Mouse (Mus musculus): ENCODE data around the gene Slc35e2. TPM values are rescaled to one million over a fixed set of nuclear protein-coding genes. Genes with fewer than 3 reads are reported as not detected.

Gene Slc35e2
- total RNA-seq (2014; rRNA removed): 72.0 and 77.2 TPM in 2 replicates
- 11.1 and 13.2 TPM in 2 replicates for polyA plus RNA-seq (2015; fragmentation: Nextera tagmentation; extraction: Ambion mirVana)

DNA sequence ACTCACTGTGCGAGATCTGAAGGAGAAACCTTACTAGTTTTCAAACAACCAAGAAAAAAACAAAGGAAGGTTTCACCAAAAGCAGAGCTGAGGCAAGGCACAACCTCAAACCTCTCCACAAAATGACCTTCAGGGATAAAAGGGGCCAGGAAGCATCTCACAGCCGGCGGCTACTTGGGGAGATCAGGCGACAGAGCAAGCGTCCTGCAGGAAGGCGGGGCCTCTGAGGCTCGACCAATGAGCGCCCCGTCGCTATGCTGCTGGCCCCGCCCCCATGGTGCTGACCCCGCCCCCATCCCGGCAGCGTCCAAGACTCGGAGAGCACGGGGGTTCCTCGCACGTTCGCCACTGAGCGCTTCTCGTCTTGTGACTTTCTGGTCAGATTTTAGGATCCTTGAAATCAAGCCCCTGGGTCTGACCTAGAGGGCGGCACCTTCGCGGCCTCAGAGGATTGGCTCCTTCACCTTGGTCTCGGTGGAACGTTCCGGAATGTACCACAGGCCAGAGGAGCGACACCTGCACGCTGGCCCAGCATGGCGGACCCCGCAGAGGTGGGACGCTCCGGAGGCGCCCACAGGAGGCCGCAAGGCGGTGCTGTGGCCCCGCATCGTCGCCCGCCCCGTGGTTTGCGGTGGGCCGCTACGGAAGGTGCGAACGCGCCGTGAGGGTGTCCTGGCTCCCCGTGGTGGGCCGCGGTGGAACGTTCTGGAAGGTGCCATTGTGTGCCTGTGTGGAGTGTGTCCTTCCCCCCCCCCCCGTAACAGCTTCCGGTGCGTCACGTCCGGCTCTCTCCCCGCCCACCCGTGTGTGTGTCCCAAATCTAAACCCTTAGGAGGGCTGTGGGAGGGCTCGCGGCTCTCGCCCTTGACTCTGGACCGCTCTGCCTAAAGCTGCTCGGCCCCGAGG, at the start of gene Slc35e2:
Slc35e2 (plus strand) TSS at position 326 of the 906 bp plus-strand sequence.
- no peak for TF ChIP-seq CTCF (IDR thresholded peaks at IDR 0.05; ENCODE audit: low read depth)
- DNase-seq (ENCODE audit: low spot score) (peak; percentile 96), ATAC-seq (peak; percentile 96)
- Histone ChIP-seq H3K27me3 (ENCODE audit: insufficient read depth, low read length) (no peaks in the 10 kb centered on the region), H3K4me1 (ENCODE audit: insufficient read depth, low read length) (0 out of 2 replicates have a peak, but pooled peaks cover 4% of the 10 kb centered on the region), H3K27ac (peak within 1 kb of the TSS; percentile 100), H3K4me2 (ENCODE audit: low read depth, low read length) (peak within 1 kb of the TSS; percentile 92), H3K9ac (replicated peaks; ENCODE audit: low read length) (peak within 1 kb of the TSS; percentile 96), H3K36me3 (ENCODE audit: insufficient read depth, low read length) (no peaks in the 10 kb centered on the region), H3K4me3 (ENCODE audit: low read length) (peak within 1 kb of the TSS; percentile 96), H3K9me3 (ENCODE audit: low read length) (no peaks in the 10 kb centered on the region)
- under 1% methylated on average over 65 of the region's 65 CpGs for WGBS

DNA sequence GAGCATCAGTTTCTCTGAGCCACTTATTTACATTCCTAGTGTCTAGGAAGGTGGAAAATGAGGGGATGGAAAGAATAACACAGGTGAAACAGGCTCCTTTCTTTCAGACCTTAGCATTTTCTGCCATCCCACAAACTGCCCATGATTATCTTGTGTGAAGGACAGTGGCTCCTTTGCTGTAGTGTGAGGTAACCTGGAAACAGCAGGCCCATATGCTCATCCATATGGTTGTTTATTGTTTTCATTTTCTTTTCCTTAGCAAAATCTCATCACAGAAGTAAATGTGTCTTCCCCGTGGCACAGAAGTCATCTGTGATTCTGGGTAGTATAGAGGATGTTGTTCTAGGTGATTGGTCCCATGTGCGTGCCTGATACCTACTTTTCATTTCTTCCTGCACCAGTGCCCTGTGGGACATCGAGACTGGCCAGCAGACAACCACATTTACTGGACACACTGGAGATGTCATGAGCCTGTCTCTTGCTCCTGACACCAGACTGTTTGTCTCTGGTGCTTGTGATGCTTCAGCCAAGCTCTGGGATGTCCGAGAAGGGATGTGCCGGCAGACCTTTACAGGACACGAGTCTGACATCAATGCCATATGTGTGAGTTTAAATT, 48.2 kb upstream of the Slc35e2 start:
- H3K9me3 ChIP-seq (ENCODE audit: low read length): no peaks in the 10 kb centered on the region
- H3K9ac ChIP-seq (replicated peaks; ENCODE audit: low read length): no peak overlapping the region
- H3K27ac ChIP-seq: no peak overlapping the region
- ATAC-seq: no peak
- no peak overlapping the region for H3K4me2 ChIP-seq (ENCODE audit: low read depth, low read length)
- DNase-seq (ENCODE audit: low spot score): no peak
- peaks cover 43% of the 10 kb centered on the region for H3K36me3 ChIP-seq (ENCODE audit: insufficient read depth, low read length)
- 86% methylated on average over 6 of the region's 6 CpGs for WGBS
- H3K4me1 ChIP-seq (ENCODE audit: insufficient read depth, low read length): no peaks in the 10 kb centered on the region
- TF ChIP-seq CTCF (IDR thresholded peaks at IDR 0.05; ENCODE audit: low read depth): no peak
- H3K4me3 ChIP-seq (ENCODE audit: low read length): no peak overlapping the region
- H3K27me3 ChIP-seq (ENCODE audit: insufficient read depth, low read length): no peaks in the 10 kb centered on the region

DNA sequence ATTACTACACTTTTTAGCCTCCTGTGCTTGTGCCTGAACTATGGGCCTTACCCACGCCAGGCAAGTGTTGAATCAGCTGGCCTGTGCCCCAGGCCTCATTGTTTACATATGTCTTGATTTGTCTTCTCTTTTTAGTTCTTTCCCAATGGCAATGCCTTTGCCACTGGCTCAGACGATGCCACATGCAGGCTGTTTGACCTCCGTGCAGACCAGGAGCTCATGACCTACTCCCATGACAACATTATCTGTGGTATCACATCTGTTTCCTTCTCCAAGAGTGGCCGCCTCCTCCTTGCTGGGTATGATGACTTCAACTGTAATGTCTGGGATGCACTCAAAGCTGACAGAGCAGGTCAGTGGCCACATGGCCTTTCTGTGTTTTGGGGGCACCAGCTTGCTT, 46.3 kb upstream of the Slc35e2 start:
- no peaks in the 10 kb centered on the region for H3K4me1 ChIP-seq (ENCODE audit: insufficient read depth, low read length)
- H3K9ac ChIP-seq (replicated peaks; ENCODE audit: low read length): no peak overlapping the region
- H3K27ac ChIP-seq: no peak overlapping the region
- ATAC-seq: no peak
- DNase-seq (ENCODE audit: low spot score): no peak
- H3K9me3 ChIP-seq (ENCODE audit: low read length): no peaks in the 10 kb centered on the region
- 79% methylated on average over 4 of the region's 4 CpGs for WGBS
- H3K4me3 ChIP-seq (ENCODE audit: low read length): no peak overlapping the region
- no peak for TF ChIP-seq CTCF (IDR thresholded peaks at IDR 0.05; ENCODE audit: low read depth)
- H3K36me3 ChIP-seq (ENCODE audit: insufficient read depth, low read length): peaks cover 60% of the 10 kb centered on the region
- no peaks in the 10 kb centered on the region for H3K27me3 ChIP-seq (ENCODE audit: insufficient read depth, low read length)
- no peak overlapping the region for H3K4me2 ChIP-seq (ENCODE audit: low read depth, low read length)

DNA sequence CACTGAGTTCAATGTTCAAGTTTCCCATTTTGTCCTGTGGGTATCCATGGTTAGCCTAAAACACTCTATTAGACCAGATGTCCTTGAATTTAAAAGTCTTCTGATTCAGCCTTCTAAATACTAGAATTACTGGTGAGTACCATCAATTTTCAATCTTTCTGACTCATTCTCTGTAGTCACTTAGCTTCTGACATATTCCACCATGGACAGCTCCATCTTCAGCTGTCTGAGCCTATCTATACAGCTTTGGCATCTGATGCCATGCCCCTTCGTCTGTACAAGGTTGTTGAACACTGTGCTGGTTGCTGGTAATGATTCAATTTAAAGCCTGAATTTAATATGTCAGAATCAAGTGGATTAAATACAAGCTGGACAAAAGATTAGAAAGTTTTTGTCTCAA, 45.8 kb upstream of the Slc35e2 start:
- H3K27ac ChIP-seq: no peak overlapping the region
- 79% methylated on average over 1 of the region's 1 CpGs for WGBS
- no peak overlapping the region for H3K9ac ChIP-seq (replicated peaks; ENCODE audit: low read length)
- no peaks in the 10 kb centered on the region for H3K9me3 ChIP-seq (ENCODE audit: low read length)
- H3K36me3 ChIP-seq (ENCODE audit: insufficient read depth, low read length): peaks cover 66% of the 10 kb centered on the region
- DNase-seq (ENCODE audit: low spot score) (no peak), ATAC-seq (no peak)
- TF ChIP-seq CTCF (IDR thresholded peaks at IDR 0.05; ENCODE audit: low read depth): no peak
- no peaks in the 10 kb centered on the region for H3K4me1 ChIP-seq (ENCODE audit: insufficient read depth, low read length)
- no peaks in the 10 kb centered on the region for H3K27me3 ChIP-seq (ENCODE audit: insufficient read depth, low read length)
- no peak overlapping the region for H3K4me2 ChIP-seq (ENCODE audit: low read depth, low read length)
- H3K4me3 ChIP-seq (ENCODE audit: low read length): no peak overlapping the region

DNA sequence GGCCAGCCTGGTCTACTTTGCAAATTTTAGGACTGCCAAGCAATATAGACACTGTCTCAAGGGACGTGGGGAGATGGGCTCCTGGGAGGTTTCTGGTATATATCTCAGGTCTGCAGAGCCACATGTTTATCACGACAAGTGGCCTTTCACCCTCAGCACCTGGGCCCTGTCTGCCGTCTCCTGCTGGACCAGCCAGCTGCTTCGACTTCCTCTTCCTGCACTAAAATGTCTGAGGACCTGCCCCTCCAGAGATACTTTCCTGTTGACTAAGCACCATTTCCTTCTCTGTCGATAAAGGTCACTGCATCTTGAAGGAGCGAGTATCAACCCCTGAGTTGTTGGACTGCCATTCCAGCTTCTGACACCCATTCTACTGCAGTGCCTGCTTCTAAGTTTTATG, 41.8 kb upstream of the Slc35e2 start:
- no peak overlapping the region for H3K9ac ChIP-seq (replicated peaks; ENCODE audit: low read length)
- H3K27me3 ChIP-seq (ENCODE audit: insufficient read depth, low read length): no peaks in the 10 kb centered on the region
- no peak overlapping the region for H3K4me3 ChIP-seq (ENCODE audit: low read length)
- no peaks in the 10 kb centered on the region for H3K9me3 ChIP-seq (ENCODE audit: low read length)
- peaks cover 50% of the 10 kb centered on the region for H3K36me3 ChIP-seq (ENCODE audit: insufficient read depth, low read length)
- no peak overlapping the region for H3K27ac ChIP-seq
- WGBS: 82% methylated on average over 6 of the region's 6 CpGs
- DNase-seq (ENCODE audit: low spot score): no peak
- H3K4me2 ChIP-seq (ENCODE audit: low read depth, low read length): no peak overlapping the region
- no peak for ATAC-seq
- 0 out of 2 replicates have a peak, but pooled peaks cover 5% of the 10 kb centered on the region for H3K4me1 ChIP-seq (ENCODE audit: insufficient read depth, low read length)
- no peak for TF ChIP-seq CTCF (IDR thresholded peaks at IDR 0.05; ENCODE audit: low read depth)

DNA sequence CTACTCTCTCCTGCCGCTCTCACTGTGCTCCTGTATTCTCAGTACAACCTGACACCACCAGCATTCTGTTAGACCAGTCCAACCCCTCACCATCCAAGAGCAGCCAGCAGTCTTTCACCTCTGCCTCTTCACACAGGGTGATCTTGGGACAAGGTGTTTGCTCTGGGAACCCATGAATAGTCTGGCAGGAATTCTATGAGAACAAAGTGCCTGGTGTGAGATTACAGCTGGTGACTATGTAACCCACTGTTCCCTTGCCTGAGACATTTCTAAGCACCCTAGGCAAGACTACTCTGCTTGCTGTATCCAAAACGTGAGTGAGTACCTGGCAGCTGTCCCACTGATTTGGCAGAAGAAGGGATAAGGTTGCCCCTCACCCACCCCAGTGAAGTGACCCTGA, 40.3 kb upstream of the Slc35e2 start:
- no peaks in the 10 kb centered on the region for H3K27me3 ChIP-seq (ENCODE audit: insufficient read depth, low read length)
- no peak overlapping the region for H3K4me3 ChIP-seq (ENCODE audit: low read length)
- WGBS: 52% methylated on average over 2 of the region's 2 CpGs
- H3K9ac ChIP-seq (replicated peaks; ENCODE audit: low read length): no peak overlapping the region
- ATAC-seq: no peak
- no peak for TF ChIP-seq CTCF (IDR thresholded peaks at IDR 0.05; ENCODE audit: low read depth)
- H3K27ac ChIP-seq: no peak overlapping the region
- H3K4me2 ChIP-seq (ENCODE audit: low read depth, low read length): no peak overlapping the region
- H3K4me1 ChIP-seq (ENCODE audit: insufficient read depth, low read length): peaks cover 14% of the 10 kb centered on the region; the same call in 1 of the 2 replicates
- H3K36me3 ChIP-seq (ENCODE audit: insufficient read depth, low read length): peaks cover 35% of the 10 kb centered on the region
- DNase-seq (ENCODE audit: low spot score): no peak
- no peaks in the 10 kb centered on the region for H3K9me3 ChIP-seq (ENCODE audit: low read length)

All from hindbrain, postnatal 0 days (tissue).